Mouse (Mus musculus) gastrocnemius, postnatal 10 days (tissue): ENCODE measurements around the gene Fam69b. TPM values are rescaled to one million over a fixed set of nuclear protein-coding genes. Genes with fewer than 3 reads are reported as not detected.

Experiments
- DNase-seq: peaks from one replicate; pipeline ENCODE4 v3.0.0; 2021; ENCODE audit warnings: mixed read lengths
- total RNA-seq, 2 experiments: library from RNA; stranded (reverse); gene quantifications; 2 replicates each; pipeline ENCODE4 v1.2.3; 2021

Gene Fam69b
- total RNA-seq, 2 experiments from 2014 or later = 2.9 to 3.4 TPM

- DNase-seq = no peak
These were observed 658 bp downstream of the Fam69b start for GRCm38 (mm10) chr2:26628792-26629437.

- no peak for DNase-seq
These were observed 4.5 kb downstream of the Fam69b start for GRCm38 (mm10) chr2:26632541-26633395.

- no peak for DNase-seq
These were observed 5.8 kb downstream of the Fam69b start for GRCm38 (mm10) chr2:26633953-26634530.

- DNase-seq = no peak
These were observed 6.6 kb downstream of the Fam69b start for GRCm38 (mm10) chr2:26634629-26635488.

- DNase-seq = no peak
These were observed 7.5 kb downstream of the Fam69b start for GRCm38 (mm10) chr2:26635489-26636324.

- no peak for DNase-seq
These were observed 8.0 kb downstream of the Fam69b start for GRCm38 (mm10) chr2:26636325-26636635.

GRCm38 (mm10) chr2:26637316-26637932 lies 9.2 kb downstream of the Fam69b start:
- DNase-seq = no peak

GRCm38 (mm10) chr2:26638039-26638438 lies 9.8 kb downstream of the Fam69b start:
- DNase-seq = no peak

- DNase-seq = no peak
These were observed 10.3 kb downstream of the Fam69b start for GRCm38 (mm10) chr2:26638572-26638971.

GRCm38 (mm10) chr2:26639083-26639482 lies 10.8 kb downstream of the Fam69b start:
- no peak for DNase-seq

- peak; percentile 100 for DNase-seq
These were observed 11.9 kb downstream of the Fam69b start for GRCm38 (mm10) chr2:26639838-26640830.

GRCm38 (mm10) chr2:26641006-26641647 lies 12.9 kb downstream of the Fam69b start:
- DNase-seq = no peak

- peak; percentile 47 for DNase-seq
These were observed 15.7 kb downstream of the Fam69b start for GRCm38 (mm10) chr2:26643942-26644341.

GRCm38 (mm10) chr2:26646643-26647293 lies 18.5 kb downstream of the Fam69b start:
- peak; percentile 59 for DNase-seq

- DNase-seq = no peak
These were observed 26.4 kb downstream of the Fam69b start for GRCm38 (mm10) chr2:26654687-26655086.

GRCm38 (mm10) chr2:26657426-26657825 lies 29.2 kb downstream of the Fam69b start:
- no peak for DNase-seq

GRCm38 (mm10) chr2:26661143-26661752 lies 33.0 kb downstream of the Fam69b start:
- no peak for DNase-seq
